Mouse (Mus musculus): ENCODE measurements around the gene Mydgf.
A peak's percentile ranks its signal among the peaks of the same experiment; 100 is the strongest.

The Mydgf gene

DNA sequence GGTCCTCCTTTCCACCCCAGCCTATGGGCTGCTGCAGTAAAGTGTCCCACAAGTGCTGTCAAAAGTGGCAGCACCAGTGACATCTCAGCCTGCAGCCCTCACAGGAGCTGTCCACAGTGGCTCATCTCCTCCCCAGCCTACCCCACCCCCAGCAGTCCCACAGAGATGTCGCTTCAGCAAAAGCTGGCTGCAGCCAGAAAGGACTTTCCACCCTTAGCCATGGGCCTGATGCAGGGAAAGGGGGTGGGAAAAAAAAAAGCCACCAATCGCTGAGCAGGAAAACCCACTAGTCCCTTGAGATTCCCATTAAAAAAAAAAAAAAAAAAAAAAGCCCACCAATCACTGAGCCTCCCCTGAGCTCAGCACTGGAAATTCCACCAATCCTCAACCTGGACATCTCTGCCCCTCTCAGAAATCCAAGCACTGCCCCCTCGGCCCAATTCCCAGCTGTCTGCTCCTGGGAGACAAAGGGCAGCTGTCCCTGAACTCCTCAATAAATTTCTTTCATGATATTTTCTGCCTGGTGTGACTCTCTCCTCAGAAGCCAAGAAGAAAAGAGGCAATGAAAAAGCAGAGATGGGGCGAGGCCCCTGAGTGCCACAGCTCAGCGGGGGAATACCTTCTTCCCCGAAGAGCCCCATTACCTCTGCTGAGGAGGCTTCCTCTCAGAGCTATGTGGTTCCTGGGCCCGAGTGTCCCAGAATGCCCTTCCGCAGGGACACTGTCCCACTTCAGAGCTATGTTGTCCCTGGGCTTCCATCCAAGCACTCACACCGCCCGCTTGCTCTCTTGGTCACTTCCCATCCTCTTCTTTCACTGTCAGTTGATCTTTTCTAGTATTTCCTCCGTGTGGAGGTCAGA lies 1.8 kb upstream of the Mydgf start:
- peak; percentile 75 to 80 for DNase-seq

DNA sequence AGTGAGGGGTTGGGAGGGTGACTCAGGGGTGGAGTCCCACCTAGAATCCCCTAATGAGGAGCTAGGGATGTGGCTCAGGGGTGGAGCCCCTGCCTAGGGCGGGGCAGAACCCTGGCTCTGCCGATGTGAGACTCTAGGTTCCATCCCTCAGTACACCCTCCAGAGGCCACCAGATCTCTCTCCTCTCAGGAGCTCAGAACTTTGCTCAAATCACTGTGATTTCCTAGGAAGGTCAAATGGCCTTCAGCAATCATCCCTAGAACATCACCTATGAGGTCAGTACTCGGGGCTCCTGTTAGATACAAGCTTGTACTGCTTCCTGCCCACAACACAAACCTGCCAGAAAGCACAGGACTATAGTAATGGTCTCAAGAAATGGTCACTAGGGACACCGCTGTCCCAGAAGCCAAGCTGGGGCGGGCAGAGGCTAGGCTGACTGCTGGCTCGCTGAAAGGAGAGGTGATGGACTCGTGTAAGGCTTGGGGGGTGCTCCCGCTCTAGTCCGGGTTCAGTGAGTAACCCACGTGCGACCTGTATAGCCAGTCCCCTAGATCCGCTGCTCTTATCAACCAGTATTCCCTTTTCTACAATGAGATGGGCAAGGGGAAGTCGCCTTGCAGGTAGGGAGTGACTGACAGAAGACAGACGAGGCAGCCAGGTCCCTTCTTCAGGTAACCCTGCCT lies 604 bp downstream of the Mydgf start:
- peak in 1 of 2 experiments; percentile 26 for DNase-seq

DNA sequence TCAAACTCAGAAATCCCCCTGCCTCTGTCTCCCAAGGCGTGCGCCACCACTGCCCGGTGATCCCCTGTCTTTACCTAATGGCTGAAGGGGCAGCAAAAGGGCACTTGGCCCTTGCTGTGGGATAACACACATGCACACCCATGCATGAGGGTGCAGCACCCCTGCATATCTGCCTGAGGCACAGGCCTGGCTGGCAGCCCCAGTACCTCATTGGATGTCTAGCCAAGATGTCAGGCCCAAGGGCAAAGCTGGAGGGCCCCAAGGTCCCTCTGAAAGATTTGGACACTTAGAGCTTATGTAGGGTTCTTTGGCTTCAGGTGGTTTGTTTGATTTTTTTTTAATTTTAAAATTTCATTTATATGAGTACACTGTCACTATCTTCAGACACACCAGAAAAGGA lies 8.3 kb downstream of the Mydgf start:
- DNase-seq = no peak

DNA sequence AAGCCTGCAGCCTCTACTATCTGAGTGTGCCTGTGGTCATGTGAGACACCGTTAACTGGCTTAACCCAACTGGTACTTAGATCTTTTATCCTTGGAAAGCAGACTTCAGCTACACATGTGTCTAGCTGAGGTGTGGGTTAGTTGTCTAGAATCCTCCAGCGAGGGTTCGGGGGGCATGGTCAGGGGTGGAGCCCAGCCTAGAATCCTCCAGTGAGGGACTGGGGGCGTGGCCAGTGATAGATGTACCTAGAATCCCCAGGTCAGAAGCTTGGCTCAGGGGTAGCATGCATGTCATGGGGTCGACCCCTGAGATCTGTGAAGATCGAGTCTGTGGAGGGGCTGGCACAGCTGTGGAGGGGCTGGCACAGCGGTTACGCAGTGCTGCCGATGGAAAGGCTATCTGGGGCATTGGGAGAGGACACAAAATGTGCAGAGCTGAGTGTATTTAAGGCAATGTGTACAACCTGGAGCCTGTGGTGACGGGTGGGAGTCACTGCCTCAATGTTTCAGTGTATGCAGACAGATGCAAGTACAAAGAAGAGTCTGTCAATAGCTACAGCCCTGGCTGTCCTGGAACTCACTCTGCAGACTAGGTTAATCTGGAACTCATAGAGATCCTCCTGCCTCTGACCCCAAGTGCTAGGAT lies 10.2 kb downstream of the Mydgf start:
- DNase-seq = no peak

DNA sequence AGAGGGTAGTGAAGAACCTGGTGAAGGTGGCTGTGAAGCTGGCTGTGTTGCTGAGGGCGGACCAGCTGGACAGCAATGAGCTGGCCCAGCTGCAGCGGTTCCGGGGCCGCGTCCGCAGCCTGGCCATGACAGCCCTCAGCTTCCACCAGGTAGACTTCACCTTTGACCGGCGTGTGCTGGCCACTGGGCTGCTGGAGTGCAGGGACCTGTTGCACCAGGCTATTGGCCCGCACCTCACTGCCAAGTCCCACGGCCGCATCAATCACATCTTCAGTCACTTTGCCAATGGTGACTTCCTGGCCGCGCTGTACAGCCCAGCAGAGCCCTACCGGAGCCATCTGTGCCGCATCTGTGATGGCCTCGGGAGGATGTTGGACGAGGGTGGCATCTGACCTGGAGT lies 11.8 kb downstream of the Mydgf start:
- DNase-seq = no peak

DNA sequence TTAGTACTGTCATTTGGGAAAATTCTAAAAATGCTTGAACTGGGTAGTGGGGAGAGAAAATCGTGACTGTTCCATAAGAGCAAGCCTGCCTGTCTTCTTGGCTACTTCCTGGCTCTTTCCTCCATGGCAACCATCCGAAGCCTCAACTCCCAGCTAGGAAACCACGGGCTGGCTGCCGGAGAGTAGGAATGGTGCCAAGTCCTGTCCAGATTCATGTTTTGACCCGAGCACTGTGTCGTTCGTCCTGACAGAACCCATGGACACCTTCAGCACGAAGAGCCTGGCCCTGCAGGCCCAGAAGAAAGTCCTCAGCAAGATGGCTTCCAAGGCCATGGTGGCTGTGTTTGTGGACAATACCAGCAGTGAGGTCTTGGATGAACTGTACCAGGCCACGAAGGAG lies 12.3 kb downstream of the Mydgf start:
- no peak for DNase-seq

DNA sequence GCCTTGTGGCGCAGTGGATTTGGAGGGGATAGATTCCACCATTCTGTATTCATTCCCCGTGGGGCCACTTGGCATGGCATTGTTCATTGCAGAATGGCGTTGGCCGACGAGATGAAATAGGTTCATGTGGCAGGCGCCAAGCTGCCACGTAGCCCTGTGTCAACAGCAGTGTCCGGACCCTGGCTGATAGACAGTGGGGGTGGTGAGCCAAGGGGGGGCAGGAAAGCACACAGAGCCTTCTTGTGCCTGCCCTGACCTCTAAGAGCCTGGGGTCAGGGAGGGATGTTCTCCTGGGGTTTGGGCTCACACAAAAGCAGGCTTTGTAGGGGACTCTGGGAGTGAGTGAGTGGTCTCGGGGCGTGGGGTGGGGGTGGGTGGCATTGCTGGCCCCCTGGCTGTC lies 13.1 kb downstream of the Mydgf start:
- DNase-seq = peak in 1 of 2 experiments; percentile 31

DNA sequence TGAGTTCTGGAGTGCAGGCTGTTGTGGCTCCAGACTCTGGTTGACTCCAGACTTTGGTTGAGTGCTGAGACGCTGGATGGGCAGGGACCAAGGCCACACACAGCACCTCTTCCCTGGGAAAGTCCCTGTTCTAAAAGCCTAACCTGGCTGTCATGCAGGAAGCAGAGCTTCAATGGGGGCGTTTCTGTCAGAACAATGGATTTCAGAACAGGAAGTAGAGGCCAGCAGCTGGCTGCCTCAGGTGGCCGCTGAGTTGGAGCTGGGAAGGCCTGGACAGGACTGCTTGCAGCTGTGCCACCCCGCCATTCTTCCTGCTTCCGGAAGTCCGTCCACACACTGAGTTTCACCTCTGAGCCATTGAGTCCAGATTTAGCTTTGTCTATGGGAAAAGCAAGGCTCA lies 13.9 kb downstream of the Mydgf start:
- peak; percentile 41 to 47 for DNase-seq

DNA sequence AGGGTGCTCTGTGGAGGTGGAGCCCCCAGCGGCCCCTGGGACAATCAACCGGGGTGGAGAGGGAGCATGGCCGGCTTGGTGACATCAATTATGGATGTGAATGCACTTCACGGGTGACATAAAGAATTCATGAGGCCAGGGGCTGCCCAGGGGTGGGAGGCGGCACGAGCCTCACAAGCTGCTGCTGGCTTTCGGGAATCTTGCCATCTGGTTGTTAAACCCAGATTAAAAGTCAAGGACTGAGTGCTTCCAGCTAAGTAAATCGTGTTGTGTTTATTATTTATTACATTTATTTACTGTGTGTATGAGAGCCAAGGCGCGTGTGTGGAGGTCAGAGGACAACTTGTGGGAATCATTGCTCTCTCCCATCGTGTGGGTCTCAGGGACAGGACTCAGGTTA lies 18.0 kb downstream of the Mydgf start:
- DNase-seq = no peak

DNA sequence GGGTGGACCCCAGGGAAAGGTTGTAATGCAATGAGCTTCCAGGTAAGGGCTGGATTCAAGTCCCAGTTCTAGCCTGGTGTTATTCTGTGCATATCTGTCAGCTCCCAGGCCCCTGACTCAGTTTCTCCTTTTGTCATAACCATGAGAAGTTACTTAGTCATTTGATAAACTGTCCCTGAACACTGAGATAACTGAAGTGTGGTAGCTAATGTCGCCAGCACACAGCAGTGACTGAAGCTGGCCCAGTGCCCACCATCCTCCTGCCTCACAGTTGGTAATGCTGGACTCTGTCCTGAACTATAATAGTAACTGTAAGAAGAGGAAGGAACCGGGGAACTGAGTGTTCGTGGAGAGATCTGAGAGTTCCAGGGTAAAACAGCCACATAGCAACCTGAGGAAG lies 19.2 kb downstream of the Mydgf start:
- no peak for DNase-seq

DNA sequence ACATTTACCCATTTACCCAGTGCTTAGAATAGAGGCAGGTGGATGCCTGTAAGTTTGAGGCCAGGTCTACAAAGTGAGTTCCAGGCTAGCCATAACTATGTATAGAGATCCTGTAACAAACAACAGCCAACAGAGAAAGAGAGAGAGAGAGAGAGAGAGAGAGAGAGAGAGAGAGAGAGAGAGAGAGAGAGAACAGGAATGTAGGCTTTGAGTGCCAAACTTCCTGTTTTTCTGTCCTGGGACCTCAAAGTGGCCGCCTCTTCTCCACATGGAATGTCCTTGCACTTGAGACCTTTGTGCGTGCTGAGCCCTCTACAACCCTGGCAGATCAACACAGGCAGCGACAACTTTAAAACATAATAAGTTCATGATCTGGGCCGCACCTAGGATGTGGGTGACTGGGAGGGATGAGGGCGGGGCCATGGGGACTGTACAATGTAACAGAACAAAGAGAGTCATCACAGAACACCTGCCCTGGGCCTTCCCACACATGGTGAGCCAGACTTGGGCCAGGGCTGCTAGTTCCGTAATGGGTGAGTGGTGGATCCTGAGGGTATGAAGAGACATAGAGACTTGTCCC lies 20.1 kb downstream of the Mydgf start:
- peak in 1 of 2 experiments; percentile 24 for DNase-seq

DNA sequence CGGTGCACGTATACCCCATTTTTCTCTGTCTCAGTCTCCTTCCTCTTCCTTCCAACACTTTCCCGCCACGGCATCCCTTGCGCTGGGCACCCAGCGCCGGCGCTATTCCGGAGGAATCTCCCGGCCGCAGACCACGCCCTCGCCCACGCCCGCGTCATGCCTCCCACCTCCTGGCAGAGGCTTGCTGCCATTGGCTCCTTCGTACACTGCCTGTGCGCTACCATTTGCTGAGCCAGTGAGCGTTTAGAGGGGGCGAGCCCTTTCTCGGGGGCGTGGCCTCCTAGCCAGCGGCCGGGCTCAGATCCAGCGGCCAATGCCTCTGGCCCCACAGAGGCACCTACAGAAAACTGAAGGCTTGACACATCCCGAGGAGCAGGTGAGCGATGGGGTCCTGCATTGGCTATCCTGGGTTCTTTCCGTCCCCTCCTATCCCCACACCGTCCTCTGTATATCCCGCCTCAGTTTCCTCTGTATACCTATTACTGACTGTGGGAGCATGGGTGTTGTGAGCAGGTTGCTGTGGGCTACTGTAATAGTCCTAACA lies 21.4 kb downstream of the Mydgf start, which contains the start of gene Tnfaip8l1:
Gene Tnfaip8l1 (plus strand): TSS at position 247 of the 544 bp plus-strand sequence.
- peak; percentile 97 for DNase-seq

DNA sequence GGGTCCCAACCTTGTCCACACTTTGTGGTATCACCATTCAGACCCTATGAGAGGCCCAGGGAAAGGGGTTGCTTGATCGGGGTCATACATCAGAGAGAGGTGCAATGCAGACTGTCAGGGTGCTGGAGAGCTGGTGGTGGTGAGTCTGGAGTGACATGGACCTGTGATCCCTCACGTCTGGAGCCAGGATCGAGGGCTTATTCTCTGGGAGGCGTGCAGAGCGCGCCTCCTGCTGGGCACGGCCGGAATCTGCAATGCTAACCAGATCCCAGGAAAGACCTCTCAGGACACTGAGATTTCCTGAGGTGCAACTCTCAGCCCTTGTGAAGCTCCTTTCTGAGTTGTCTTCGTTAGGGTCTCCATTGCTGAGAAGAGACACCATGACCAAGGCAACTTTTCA lies 24.0 kb downstream of the Mydgf start:
- DNase-seq = peak; percentile 66 to 81

DNA sequence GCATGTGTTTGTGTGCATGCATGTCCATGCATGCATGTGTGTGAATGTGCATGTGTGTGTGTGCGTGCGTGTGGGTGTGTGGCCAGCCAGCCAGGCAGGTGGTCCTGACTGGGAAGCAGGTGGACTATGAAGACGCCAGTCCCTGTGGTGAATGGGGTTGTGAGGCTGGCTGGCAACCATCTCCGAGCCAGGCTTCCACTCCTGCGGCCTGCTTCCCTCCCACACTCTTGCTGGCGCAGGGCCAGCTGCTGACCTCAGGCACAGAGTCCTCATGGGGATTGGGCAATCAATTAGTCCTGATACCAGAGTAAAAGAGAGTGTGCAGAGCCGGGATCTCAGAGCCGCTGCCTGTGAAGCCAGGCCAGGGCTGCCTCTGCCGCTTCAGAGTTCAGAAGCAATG lies 30.1 kb downstream of the Mydgf start:
- peak; percentile 42 to 67 for DNase-seq

DNA sequence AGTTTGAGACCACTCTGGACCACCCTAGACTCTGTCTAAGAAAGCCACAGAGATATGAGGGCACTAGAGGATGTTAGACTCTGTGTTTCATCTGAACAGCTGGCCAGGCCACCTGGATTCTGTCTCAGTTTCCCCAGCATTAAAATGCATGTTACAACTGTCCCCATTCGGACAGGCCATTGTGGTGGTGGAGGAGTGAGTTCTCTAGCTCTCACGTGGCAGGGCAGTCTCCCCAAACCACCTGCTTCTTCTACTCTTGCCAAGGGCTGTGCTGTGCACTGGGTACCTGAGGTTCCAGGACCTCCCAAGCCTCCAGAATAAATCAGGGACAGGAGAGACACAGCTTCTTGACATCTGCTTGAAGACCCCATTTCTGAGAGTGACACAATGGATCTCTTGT lies 33.8 kb downstream of the Mydgf start:
- DNase-seq = no peak

DNA sequence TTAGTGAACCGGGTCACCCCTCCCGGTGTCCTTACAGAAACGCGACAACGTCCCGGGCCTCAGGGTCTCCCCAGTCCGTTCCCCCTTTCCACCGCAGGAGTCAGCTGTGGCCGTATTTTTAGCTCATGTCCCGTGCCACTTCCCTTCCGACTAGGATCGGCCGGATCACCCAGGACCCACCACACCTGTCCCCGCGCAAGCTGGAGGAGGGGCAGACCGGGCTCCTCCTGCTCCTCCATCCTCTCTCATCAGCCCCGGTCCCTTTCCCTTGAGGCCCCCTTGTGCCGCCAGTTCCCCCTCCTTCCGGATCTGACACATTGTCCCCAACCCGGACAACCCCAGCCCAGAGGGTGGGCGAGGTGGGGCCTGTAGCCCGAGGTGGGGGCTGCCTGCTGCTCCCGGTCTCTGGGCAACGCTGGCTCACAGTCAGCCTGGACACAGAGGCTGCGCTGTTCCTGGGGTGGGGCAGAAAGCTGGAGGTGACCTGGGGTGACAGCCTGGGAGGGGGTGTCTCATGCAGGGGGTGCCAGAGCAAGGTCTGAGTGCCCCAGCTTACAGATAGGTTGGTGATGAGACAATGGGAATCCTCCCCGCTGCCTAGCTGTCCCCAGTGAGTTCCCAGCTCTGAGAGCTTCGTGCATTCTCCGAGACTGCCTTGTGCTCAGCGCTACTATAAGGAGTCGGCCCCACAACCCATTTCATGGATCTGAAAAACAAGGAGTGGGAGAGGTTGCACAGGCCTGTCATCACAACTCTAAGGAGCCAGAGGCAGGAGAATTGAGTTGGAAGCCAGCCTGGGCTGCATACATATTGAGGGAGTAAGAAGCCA lies 34.7 kb downstream of the Mydgf start:
- no peak for DNase-seq

DNA sequence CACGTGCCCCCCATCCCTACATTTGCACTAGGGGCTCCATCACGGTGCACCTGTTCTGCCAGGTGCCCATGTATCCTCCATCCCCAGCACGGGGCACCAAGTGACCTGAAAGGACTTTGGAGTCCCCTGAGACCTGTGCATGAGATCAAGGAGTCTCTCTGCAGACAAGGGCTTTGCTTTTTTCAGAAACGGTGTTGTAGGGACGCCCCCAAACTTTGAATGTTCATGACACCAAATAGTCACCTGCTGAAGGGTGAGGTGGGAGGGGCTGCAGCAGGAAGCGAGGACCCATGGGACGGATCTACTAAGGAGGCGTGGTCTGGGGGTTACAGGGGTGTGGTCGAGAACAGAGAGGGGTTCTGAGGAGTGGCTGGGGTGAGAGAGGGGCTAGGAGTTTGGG lies 35.4 kb downstream of the Mydgf start:
- DNase-seq = no peak

DNA sequence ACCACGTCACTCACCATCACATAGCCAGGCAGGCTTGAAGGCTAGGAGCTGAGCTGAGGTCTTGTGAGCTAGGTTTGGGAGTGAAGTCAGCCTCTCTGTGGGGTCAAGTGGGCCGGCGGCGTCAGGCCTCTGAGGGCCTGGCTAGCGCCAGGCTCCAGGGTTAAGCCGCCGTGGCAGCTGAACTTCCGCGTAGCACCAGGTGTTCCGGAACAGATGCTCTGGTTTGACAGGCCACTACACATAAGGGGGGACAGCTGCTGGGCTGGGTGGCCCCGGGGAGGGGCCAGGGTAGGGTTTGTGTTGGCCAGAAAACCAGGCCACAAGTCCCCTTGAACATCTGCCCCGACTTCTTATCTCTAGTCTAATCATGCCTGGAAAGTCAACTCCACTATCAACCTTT lies 36.3 kb downstream of the Mydgf start:
- no peak for DNase-seq

DNA sequence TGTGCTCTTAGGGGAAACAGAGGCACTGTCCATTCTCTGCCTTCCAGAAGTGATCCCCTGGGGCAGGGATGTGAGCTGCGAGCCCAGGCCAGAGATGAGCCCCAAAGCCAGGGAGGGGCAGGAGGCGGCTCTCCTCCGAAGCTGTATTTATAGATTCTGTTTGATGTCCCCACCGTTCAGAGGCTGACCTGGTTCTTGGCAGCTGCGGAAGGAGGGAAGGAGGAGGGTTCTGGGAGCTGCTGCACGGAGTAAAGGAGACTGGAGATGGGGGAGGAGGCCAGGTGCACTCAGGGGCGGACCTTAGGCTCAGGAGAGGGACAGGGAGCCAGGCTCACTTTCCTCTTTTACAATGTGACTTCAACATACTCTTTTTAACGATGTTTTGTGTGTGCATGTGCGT lies 37.6 kb downstream of the Mydgf start:
- no peak for DNase-seq

DNA sequence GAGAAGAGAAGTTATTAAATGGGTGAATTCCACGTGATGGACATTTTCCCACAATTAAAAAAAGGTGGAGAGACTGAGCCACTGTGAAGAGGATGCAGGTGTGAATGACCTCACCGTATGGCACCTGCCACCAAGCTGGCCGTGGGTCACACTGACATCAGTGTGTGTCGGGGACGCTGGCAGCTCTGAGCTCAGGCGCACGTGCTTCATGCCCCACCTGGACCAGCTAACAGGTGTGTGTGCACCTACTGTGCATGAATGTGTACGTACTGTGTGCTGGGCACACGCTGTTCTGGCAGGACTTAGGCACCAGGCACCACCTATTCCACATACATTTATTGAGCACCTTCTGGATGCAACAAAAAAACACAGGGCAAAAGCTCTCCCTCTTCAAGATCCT lies 39.2 kb downstream of the Mydgf start:
- DNase-seq = no peak

DNA sequence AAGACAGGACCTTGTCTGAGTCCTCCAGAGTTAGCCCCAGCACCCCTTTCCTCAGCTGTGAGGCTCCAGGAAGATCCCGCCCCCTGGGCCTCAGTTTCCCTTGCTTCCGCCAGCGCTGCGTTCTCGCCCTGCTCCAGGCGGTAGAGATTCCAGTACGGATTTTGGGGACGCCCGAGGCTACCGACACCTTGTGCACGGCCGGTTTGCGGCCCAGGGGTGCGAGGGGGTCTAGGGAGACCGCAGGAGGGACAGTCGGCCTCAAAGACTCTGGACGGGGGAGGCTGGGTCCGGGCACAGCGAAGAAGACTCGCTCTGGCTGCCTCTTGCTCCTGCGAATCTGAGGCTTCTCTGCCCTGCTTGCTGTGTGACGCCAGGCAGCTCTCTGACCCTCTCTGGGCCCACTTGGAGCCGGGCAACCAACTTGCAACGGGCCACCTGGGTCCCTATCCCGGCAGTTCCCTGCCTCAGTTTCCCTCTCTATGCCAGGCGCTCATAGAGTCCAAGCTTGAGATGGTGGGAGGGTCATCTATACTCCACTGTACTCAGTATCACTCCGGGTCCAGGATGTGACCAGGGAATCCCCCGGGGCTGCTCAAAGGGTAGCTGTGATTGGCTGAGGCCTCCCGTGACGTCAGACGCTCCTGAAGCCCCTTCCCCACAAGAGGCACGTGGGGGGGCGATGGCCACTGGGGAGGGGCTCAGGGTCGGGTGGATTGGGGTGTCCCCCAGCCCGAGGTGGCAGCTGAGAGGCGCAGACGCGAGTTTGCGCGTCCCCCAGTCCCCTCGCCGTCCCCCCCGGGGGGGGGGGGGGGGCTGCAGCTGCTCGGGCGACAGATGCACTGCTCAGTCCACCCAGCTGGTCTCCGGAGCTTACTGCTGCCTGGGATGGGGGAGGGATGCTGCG lies 41.8 kb downstream of the Mydgf start:
- peak in 1 of 2 experiments; percentile 51 for DNase-seq

Measured in kidney, postnatal 36 days (tissue).